ENCODE assay signal across 24 mouse cellular contexts in the genomic region with DNA sequence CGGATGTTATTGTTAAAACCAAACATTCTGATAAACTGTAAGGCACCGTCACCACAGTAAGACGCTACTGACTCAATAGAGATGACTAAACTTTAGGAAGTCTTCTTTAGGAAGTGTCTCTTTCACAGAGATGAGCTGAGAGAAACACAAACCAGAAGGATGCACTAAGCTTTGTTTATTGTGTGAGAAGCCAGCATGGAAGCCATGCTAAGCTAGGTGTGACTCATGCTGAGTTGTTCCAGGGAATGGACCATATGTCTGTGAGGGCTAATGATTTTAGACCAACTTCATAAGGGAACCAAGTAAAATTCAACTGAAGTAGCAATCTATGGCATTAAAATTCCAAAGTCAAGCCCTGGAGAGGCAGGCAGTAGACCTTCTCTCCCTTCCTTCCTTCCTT.
DNase-seq lines count a peak whose midpoint lies in the region; ATAC-seq and TF ChIP-seq lines count a peak whose summit lies in the region.
"Had no signal": no experiment of that assay in that cellular context is flagged by ENCODE, and none has a peak within 500 bp of the region (broad histone marks: within the 10 kb centered on the region; RNA-seq: fewer than 3 reads in every experiment).

No protein-coding gene starts in this region.

- H3K79me2 ChIP-seq in C2C12 (ENCODE audit: control insufficient read depth, insufficient read depth), result no peaks in the 10 kb centered on the region

- no peaks in the 10 kb centered on the region for H3K27me3 ChIP-seq in C2C12 (ENCODE audit: control insufficient read depth, insufficient read depth, insufficient read length)
- no peaks in the 10 kb centered on the region for H3K27me3 ChIP-seq in forebrain, postnatal 0 days (ENCODE audit: insufficient read depth, low read length)
- H3K27me3 ChIP-seq: CH12.LX; forebrain, embryonic 13.5 days; heart, embryonic 13.5 days had no signal

- TF ChIP-seq CTCF in C2C12 (IDR thresholded peaks at IDR 0.05; ENCODE audit: control insufficient read depth, insufficient read depth, insufficient read length), result no peak
- no peak for TF ChIP-seq CTCF in forebrain, postnatal 0 days (IDR thresholded peaks at IDR 0.05; ENCODE audit: low read depth)

- no peaks in the 10 kb centered on the region for H3K9me3 ChIP-seq in forebrain, postnatal 0 days (ENCODE audit: low read length)
- H3K9me3 ChIP-seq: forebrain, embryonic 10.5 days; forebrain, embryonic 13.5 days; heart, embryonic 10.5 days; heart, embryonic 13.5 days had no signal

- WGBS in forebrain, postnatal 0 days, result 96% methylated on average over 3 of the region's 3 CpGs

- no peak overlapping the region for H3K9ac ChIP-seq in forebrain, postnatal 0 days
- H3K9ac ChIP-seq: forebrain, embryonic 13.5 days; heart, embryonic 13.5 days; hindbrain, embryonic 14.5 days had no signal

- ATAC-seq in forebrain, postnatal 0 days, result no peak
- ATAC-seq: forebrain, embryonic 13.5 days; forebrain, embryonic 16.5 days; hindbrain, postnatal 0 days; inflammation-experienced regulatory T-cells, adult 6 months had no signal

- H3K27ac ChIP-seq in forebrain, postnatal 0 days (ENCODE audit: low read depth, low read length), result no peak overlapping the region
- H3K27ac ChIP-seq: forebrain, embryonic 10.5 days; forebrain, embryonic 13.5 days; heart, adult 2 months; heart, embryonic 10.5 days; heart, embryonic 13.5 days; hindbrain, embryonic 14.5 days; hindbrain, postnatal 0 days had no signal

- no peak overlapping the region for H3ac ChIP-seq in C2C12 (ENCODE audit: control insufficient read depth, insufficient read length, low read depth)

- DNase-seq in right cerebral cortex, adult 18-20 months, result peak; percentile 3
- no peak for DNase-seq in right cerebral cortex, postnatal 4 days
- DNase-seq in brain, adult 2 months (ENCODE audit: low read depth, low spot score), result peak; percentile 45
- DNase-seq in forebrain, postnatal 0 days, result no peak
- DNase-seq in lung, postnatal 10 days, result no peak
- DNase-seq: cerebellum, adult 11-12 months; cerebellum, adult 8-10 months; cerebellum, postnatal 10 days; gastrocnemius, postnatal 10 days; gastrocnemius, postnatal 36 days; heart, adult 2 months; heart, postnatal 14 days; heart, postnatal 4 days had no signal

- no peak overlapping the region for H3K4me2 ChIP-seq in forebrain, postnatal 0 days (ENCODE audit: low read depth)
- H3K4me2 ChIP-seq: forebrain, embryonic 13.5 days; heart, embryonic 13.5 days; hindbrain, embryonic 14.5 days had no signal

- H3K36me3 ChIP-seq in C2C12 (ENCODE audit: control insufficient read depth, insufficient read depth), result no peaks in the 10 kb centered on the region
- no peaks in the 10 kb centered on the region for H3K36me3 ChIP-seq in forebrain, postnatal 0 days (ENCODE audit: insufficient read depth)
- H3K36me3 ChIP-seq: forebrain, embryonic 10.5 days; G1E; heart, embryonic 10.5 days; heart, embryonic 13.5 days had no signal

- H3K4me1 ChIP-seq in forebrain, postnatal 0 days (ENCODE audit: insufficient read depth), result no peaks in the 10 kb centered on the region
- H3K4me1 ChIP-seq: forebrain, embryonic 10.5 days; forebrain, embryonic 13.5 days; heart, embryonic 10.5 days; heart, embryonic 13.5 days had no signal

- H3K4me3 ChIP-seq in C2C12 (ENCODE audit: insufficient read depth, poor library complexity, severe bottlenecking), result no peak overlapping the region
- no peak overlapping the region for H3K4me3 ChIP-seq in forebrain, postnatal 0 days (ENCODE audit: low read depth, low read length)
- H3K4me3 ChIP-seq: forebrain, embryonic 10.5 days; forebrain, embryonic 13.5 days; heart, adult 2 months; heart, embryonic 10.5 days; heart, embryonic 13.5 days had no signal

- H3K79me3 ChIP-seq in C2C12 (ENCODE audit: low read depth), result no peaks in the 10 kb centered on the region

TF ChIP-seq in C2C12, 6 proteins besides CTCF, POLR2A, EP300 and RAD21:
- TF ChIP-seq MAX (IDR thresholded peaks at IDR 0.05), result no peak
- peak; percentile 14 for TF ChIP-seq FOSL1 (IDR thresholded peaks at IDR 0.05; ENCODE audit: insufficient read depth, low read length, poor library complexity, severe bottlenecking)

Comparison
In these comparisons a context has a peak if more than half of its experiments do, and no peak if none do; other contexts are left out.
1. DNase-seq: peak in right cerebral cortex, adult 18-20 months (single experiment) and brain, adult 2 months (single experiment); none in right cerebral cortex, postnatal 4 days (single experiment), forebrain, postnatal 0 days (single experiment) and lung, postnatal 10 days (single experiment).